Comparison of ENCODE assay signal across 8 mouse cellular contexts in the genomic region with DNA sequence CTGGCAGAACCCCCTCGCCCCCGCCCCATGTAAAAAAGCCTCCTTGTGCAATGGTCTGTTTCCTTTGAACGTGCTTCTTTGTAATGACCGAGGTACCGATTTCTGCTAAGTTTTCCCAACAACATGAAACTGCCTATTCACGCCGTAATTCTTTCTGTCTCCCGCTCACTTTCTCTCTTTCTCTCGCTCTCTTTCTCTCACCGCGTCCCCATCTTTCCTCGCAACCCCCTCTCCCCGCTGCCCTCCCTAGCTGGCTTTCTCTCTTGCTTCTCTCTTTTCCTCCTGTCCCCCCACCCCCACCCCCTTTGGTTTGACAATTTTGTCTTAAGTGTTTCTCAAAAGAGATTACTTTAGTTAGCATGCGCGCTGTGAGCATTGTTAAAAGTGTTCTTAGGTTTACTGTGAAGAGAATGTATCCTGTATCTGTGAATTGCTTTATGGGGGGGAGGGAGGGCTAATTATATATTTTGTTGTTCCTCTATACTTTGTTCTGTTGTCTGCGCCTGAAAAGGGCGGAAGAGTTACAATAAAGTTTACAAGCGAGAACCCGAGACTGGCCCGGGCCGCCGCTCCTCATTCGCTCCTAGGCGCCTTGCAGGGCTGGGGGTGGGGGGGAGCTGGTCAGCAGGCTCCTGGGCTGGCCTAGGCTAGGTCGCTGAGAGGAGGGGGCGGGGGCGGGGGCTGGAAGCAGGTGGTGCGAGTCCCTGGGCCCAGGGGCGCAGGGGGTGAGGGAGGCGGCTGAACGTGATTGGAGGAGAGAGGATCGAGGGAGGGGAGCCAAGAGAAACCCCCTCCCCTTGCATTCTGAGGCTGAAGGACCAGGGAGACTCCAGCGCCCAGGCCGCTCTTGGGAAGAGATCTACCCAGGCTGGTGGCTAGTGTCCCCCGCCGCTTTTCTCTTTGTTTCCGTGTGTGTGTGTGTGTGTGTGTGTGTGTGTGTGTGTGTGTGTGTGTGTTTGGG. TPM values are rescaled to one million over a fixed set of nuclear protein-coding genes. Genes with fewer than 3 reads are reported as not detected.
DNase-seq lines count a peak whose midpoint lies in the region; ATAC-seq lines count a peak whose summit lies in the region.

No protein-coding gene starts in this region.

- no peaks in the 10 kb centered on the region for H3K36me3 ChIP-seq in hindbrain, embryonic 14.5 days (replicated peaks; ENCODE audit: control insufficient read depth, insufficient read depth)

- peaks cover 89% of the 10 kb centered on the region for H3K27me3 ChIP-seq in hindbrain, embryonic 14.5 days (ENCODE audit: control insufficient read depth, insufficient read depth, low read length)

- peak overlapping the region; percentile 69 for H3K27ac ChIP-seq in hindbrain, embryonic 14.5 days

- peak overlapping the region; percentile 39 for H3K4me3 ChIP-seq in hindbrain, embryonic 14.5 days (replicated peaks; ENCODE audit: low read length)

- peak overlapping the region; percentile 46 for H3K4me2 ChIP-seq in hindbrain, embryonic 14.5 days (replicated peaks)

- peak; percentile 50 for DNase-seq in testis, postnatal 14 days (ENCODE audit: low spot score)
- no peak for DNase-seq in testis, postnatal 10 days (ENCODE audit: low spot score)
- DNase-seq in hindbrain, embryonic 14.5 days (ENCODE audit: low spot score), result no peak
- peak; percentile 49 for DNase-seq in liver
- peak; percentile 90 for DNase-seq in yolk sac, embryonic 10.5 days (ENCODE audit: low spot score)
- DNase-seq in layer of hippocampus, adult 18-20 months (ENCODE audit: low spot score in 2 of 2), result no peak
- no peak for DNase-seq in spleen, adult 12 weeks (ENCODE audit: low spot score)
- DNase-seq in urinary bladder, adult 18-20 months (ENCODE audit: low spot score in 2 of 2), result no peak

- 0 out of 2 replicates have a peak, but pooled peaks have one; percentile 59 for ATAC-seq in hindbrain, embryonic 14.5 days (ENCODE audit: low FRiP score)

- H3K9me3 ChIP-seq in hindbrain, embryonic 14.5 days (ENCODE audit: control insufficient read depth, low read length), result no peaks in the 10 kb centered on the region

- H3K4me1 ChIP-seq in hindbrain, embryonic 14.5 days (replicated peaks; ENCODE audit: control insufficient read depth, insufficient read depth, low read length), result no peaks in the 10 kb centered on the region

- WGBS in hindbrain, embryonic 14.5 days, result 2% methylated on average over 32 of the region's 37 CpGs

- peak overlapping the region; percentile 63 for H3K9ac ChIP-seq in hindbrain, embryonic 14.5 days

RNA-seq across cellular contexts. Expression of gene Hoxb7, which starts 1.4 kb away (rescaled TPM):
- 40.8 and 45.6 TPM in 2 replicates for polyA plus RNA-seq in hindbrain, embryonic 14.5 days (2014; fragmentation: Nextera tagmentation; extraction: Ambion mirVana)
- total RNA-seq in layer of hippocampus, adult 18-20 months (2021), result not detected

RNA-seq across cellular contexts. Expression of gene Hoxb8, which starts 3.3 kb away (rescaled TPM):
- polyA plus RNA-seq in hindbrain, embryonic 14.5 days (2014; fragmentation: Nextera tagmentation; extraction: Ambion mirVana), result 41.2 and 50.6 TPM in 2 replicates
- total RNA-seq in layer of hippocampus, adult 18-20 months (2021), result not detected

RNA-seq across cellular contexts. Expression of gene Hoxb6, which starts 7.2 kb away (rescaled TPM):
- polyA plus RNA-seq in hindbrain, embryonic 14.5 days (2014; fragmentation: Nextera tagmentation; extraction: Ambion mirVana), result 71.4 and 90.1 TPM in 2 replicates
- total RNA-seq in layer of hippocampus, adult 18-20 months (2021), result not detected

RNA-seq across cellular contexts. Expression of gene Hoxb9, which starts 13.8 kb away (rescaled TPM):
- 10.7 and 22.4 TPM in 2 replicates for polyA plus RNA-seq in hindbrain, embryonic 14.5 days (2014; fragmentation: Nextera tagmentation; extraction: Ambion mirVana)
- total RNA-seq in layer of hippocampus, adult 18-20 months (2021), result not detected

RNA-seq across cellular contexts. Expression of gene Hoxb5, which starts 18.1 kb away (rescaled TPM):
- 140 and 157 TPM in 2 replicates for polyA plus RNA-seq in hindbrain, embryonic 14.5 days (2014; fragmentation: Nextera tagmentation; extraction: Ambion mirVana)
- not detected for total RNA-seq in layer of hippocampus, adult 18-20 months (2021)

Comparison
In these comparisons a context has a peak if more than half of its experiments do, and no peak if none do; other contexts are left out.
1. DNase-seq: peak in testis, postnatal 14 days (single experiment), liver (single experiment) and yolk sac, embryonic 10.5 days (single experiment); none in testis, postnatal 10 days (single experiment), hindbrain, embryonic 14.5 days (single experiment), layer of hippocampus, adult 18-20 months (0 of 2), spleen, adult 12 weeks (single experiment) and urinary bladder, adult 18-20 months (0 of 2).